Mouse (Mus musculus) erythroblast, embryonic 14.5 days (primary cell): ENCODE results near the gene Galntl5.

Source experiments
- GATA1 ChIP-seq: IDR thresholded peaks from 2 replicates; pipeline ENCODE4 v1.6.1; 2012; ENCODE audit warnings: low read length, inconsistent platforms, mixed read lengths
- TAL1 ChIP-seq: IDR thresholded peaks from 3 replicates; pipeline ENCODE4 v1.6.1; 2012; ENCODE audit warnings: low read length, inconsistent platforms, mixed read lengths

GRCm38 (mm10) chr5:25153491-25153890, 27.8 kb upstream of the Galntl5 start:
- TF ChIP-seq TAL1, result no peak
- TF ChIP-seq GATA1, result no peak
